Mouse (Mus musculus): ENCODE measurements around the gene Usp36. TPM values are rescaled to one million over a fixed set of nuclear protein-coding genes. Genes with fewer than 3 reads are reported as not detected.

Gene Usp36
- polyA plus RNA-seq, 1 experiment from 2014 or later, result 19.6 TPM

DNA sequence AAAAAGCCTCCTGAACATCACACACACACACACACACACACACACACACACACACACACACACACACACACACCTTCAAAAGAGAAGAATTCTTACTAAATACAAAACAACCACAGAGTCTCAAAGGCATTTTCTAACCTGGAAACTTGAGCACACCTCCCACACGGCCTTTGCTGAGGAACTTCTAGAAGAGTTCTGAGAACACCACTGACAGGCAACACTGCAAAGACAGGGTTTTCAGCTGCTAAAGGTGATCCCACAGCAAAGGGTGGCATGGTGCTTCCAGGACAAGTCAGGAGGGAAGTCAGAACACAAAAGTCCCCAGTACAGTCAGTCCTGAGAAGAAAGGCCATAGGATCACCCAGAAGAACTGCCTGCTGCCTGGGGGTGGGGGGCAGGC is 64.2 kb downstream of the Usp36 start:
- H3K4me2 ChIP-seq, result no peak overlapping the region
- no peaks in the 10 kb centered on the region for H3K36me3 ChIP-seq (replicated peaks)
- H3K27ac ChIP-seq, result no peak overlapping the region
- no peak overlapping the region for H3K4me3 ChIP-seq (replicated peaks)
- WGBS, result 50% methylated on average over 1 of the region's 1 CpGs
- 0 out of 2 replicates have a peak, but pooled peaks cover 4% of the 10 kb centered on the region for H3K27me3 ChIP-seq
- H3K4me1 ChIP-seq, result peaks cover 11% of the 10 kb centered on the region
- no peak for ATAC-seq (ENCODE audit: low FRiP score)
- H3K9ac ChIP-seq, result no peak overlapping the region
- H3K9me3 ChIP-seq, result no peaks in the 10 kb centered on the region

GRCm38 (mm10) chr11:118225056-118225836 is 64.8 kb downstream of the Usp36 start:
- no peaks in the 10 kb centered on the region for H3K36me3 ChIP-seq (replicated peaks)
- peak overlapping the region; percentile 61; the same call in 1 of the 2 replicates for H3K27ac ChIP-seq
- ATAC-seq (ENCODE audit: low FRiP score), result no peak
- no peaks in the 10 kb centered on the region for H3K9me3 ChIP-seq
- no peak overlapping the region for H3K4me3 ChIP-seq (replicated peaks)
- 0 out of 2 replicates have a peak, but pooled peaks cover 4% of the 10 kb centered on the region for H3K27me3 ChIP-seq
- peaks cover 11% of the 10 kb centered on the region for H3K4me1 ChIP-seq
- no peak overlapping the region for H3K9ac ChIP-seq
- no peak overlapping the region for H3K4me2 ChIP-seq
- WGBS, result 48% methylated on average over 12 of the region's 12 CpGs

GRCm38 (mm10) chr11:118223416-118224067 is 66.5 kb downstream of the Usp36 start:
- ATAC-seq (ENCODE audit: low FRiP score), result no peak

GRCm38 (mm10) chr11:118222917-118223316 is 67.1 kb downstream of the Usp36 start:
- ATAC-seq (ENCODE audit: low FRiP score), result no peak
- no peak overlapping the region for H3K27ac ChIP-seq
- 88% methylated on average over 5 of the region's 5 CpGs for WGBS

More at GRCm38 (mm10) chr11:118223416-118224067, 66.5 kb downstream of the Usp36 start:
- H3K9me3 ChIP-seq, result no peaks in the 10 kb centered on the region
- H3K9ac ChIP-seq, result no peak overlapping the region
- 88% methylated on average over 10 of the region's 10 CpGs for WGBS
- no peak overlapping the region for H3K27ac ChIP-seq
- no peak overlapping the region for H3K4me3 ChIP-seq (replicated peaks)
- peaks cover 11% of the 10 kb centered on the region for H3K4me1 ChIP-seq
- no peak overlapping the region for H3K4me2 ChIP-seq
- H3K27me3 ChIP-seq, result 0 out of 2 replicates have a peak, but pooled peaks cover 4% of the 10 kb centered on the region
- H3K36me3 ChIP-seq (replicated peaks), result no peaks in the 10 kb centered on the region

DNA sequence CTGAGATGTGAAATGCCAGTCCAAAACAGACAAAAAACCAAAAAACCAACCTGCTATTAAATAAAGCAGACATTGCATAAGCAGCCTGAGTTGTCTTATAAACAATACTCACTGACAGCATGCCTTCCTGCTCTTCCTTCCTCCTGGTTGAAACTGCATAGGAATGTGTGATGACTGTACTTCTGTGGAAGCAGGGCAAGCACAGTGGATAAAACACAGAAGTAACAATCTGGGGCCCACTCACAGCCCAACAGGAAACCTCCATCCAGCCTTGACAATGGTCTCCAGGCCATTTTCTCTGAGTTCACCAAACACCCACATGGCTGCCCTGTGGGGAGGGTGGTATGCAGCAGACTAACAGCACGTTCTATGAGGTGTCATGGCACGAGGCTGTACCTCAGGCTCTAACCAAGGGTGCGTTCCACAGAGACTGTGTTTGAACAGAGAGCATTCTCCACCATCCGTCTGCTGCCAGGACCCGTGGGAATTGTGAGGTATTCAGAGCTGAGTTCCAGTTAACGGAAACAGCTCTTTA is 67.6 kb downstream of the Usp36 start:
- no peak overlapping the region for H3K4me3 ChIP-seq (replicated peaks)
- WGBS, result 72% methylated on average over 6 of the region's 6 CpGs
- no peak overlapping the region for H3K27ac ChIP-seq
- 0 out of 2 replicates have a peak, but pooled peaks cover 4% of the 10 kb centered on the region for H3K27me3 ChIP-seq
- H3K4me1 ChIP-seq, result peaks cover 11% of the 10 kb centered on the region
- ATAC-seq (ENCODE audit: low FRiP score), result no peak
- no peaks in the 10 kb centered on the region for H3K36me3 ChIP-seq (replicated peaks)
- no peak overlapping the region for H3K4me2 ChIP-seq
- no peak overlapping the region for H3K9ac ChIP-seq
- no peaks in the 10 kb centered on the region for H3K9me3 ChIP-seq

More at GRCm38 (mm10) chr11:118222917-118223316, 67.1 kb downstream of the Usp36 start:
- H3K4me1 ChIP-seq, result peaks cover 11% of the 10 kb centered on the region
- H3K27me3 ChIP-seq, result 0 out of 2 replicates have a peak, but pooled peaks cover 4% of the 10 kb centered on the region
- no peak overlapping the region for H3K9ac ChIP-seq
- H3K4me2 ChIP-seq, result no peak overlapping the region
- H3K9me3 ChIP-seq, result no peaks in the 10 kb centered on the region
- H3K36me3 ChIP-seq (replicated peaks), result no peaks in the 10 kb centered on the region
- no peak overlapping the region for H3K4me3 ChIP-seq (replicated peaks)

DNA sequence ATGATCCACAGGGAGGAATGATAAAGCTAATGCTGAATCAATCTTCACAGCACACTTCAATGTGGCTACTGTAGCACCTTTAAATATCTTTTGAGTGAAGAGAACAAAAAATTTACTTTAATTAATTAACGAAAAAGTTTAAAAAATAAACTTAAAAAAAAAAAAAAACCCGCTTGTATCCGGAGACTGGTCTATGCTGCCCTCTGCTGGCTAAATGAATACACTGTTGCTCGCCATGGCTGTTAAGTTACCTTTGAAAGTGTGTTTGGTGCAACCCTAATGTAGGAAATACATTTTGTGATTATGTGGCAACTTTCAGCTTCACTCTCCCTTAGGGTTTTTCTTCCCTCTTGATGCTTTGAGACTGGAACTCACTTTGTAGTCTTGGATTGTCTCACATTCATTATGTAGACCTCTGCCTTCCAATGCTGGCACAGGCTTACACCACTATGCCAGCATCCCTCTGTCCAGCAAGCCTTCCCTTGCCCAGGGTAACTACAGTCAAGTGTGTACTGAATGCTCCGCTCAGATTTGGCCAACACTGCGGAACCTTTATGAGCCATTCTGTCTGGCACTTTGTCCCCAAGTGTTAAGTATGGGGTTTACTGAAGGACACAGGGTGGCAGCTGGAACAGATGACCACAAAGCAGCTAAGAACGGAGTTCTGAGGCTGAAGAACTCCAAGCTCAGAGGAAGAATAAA is 69.3 kb downstream of the Usp36 start:
- no peaks in the 10 kb centered on the region for H3K9me3 ChIP-seq
- no peak for ATAC-seq (ENCODE audit: low FRiP score)
- no peak overlapping the region for H3K27ac ChIP-seq
- H3K4me2 ChIP-seq, result no peak overlapping the region
- H3K9ac ChIP-seq, result no peak overlapping the region
- no peak overlapping the region for H3K4me3 ChIP-seq (replicated peaks)
- H3K36me3 ChIP-seq (replicated peaks), result no peaks in the 10 kb centered on the region
- H3K4me1 ChIP-seq, result peaks cover 8% of the 10 kb centered on the region
- H3K27me3 ChIP-seq, result no peaks in the 10 kb centered on the region
- WGBS, result 27% methylated on average over 7 of the region's 7 CpGs

DNA sequence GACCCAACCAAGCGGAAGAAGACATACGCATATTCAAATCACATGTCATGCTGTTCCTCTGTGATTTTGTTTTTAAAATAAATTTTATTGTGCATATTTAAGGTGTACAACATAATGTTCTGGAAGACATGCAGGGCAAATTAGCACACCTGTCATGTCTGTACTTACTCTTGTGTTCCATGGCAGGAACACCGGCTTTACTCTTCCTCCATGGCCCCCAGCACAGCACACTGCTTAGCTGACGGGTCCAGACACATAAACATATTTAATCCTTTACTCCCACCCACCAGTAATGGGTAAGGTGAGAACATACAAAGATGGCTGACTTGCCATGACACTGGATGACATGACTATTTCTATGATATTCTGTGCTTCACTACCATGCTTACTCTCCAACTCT is 71.0 kb downstream of the Usp36 start:
- no peak for ATAC-seq (ENCODE audit: low FRiP score)

GRCm38 (mm10) chr11:118216468-118216867 is 73.6 kb downstream of the Usp36 start:
- Histone ChIP-seq H3K4me2 (no peak overlapping the region), H3K36me3 (replicated peaks) (no peaks in the 10 kb centered on the region), H3K4me1 (peaks cover 15% of the 10 kb centered on the region), H3K9ac (no peak overlapping the region), H3K27ac (no peak overlapping the region), H3K4me3 (replicated peaks) (no peak overlapping the region), H3K9me3 (no peaks in the 10 kb centered on the region), H3K27me3 (no peaks in the 10 kb centered on the region)
- no peak for ATAC-seq (ENCODE audit: low FRiP score)
- WGBS, result 86% methylated on average over 6 of the region's 6 CpGs

More for the DNA sequence above, 71.0 kb downstream of the Usp36 start:
- H3K4me2 ChIP-seq, result no peak overlapping the region
- no peaks in the 10 kb centered on the region for H3K27me3 ChIP-seq
- H3K36me3 ChIP-seq (replicated peaks), result no peaks in the 10 kb centered on the region
- 87% methylated on average over 4 of the region's 4 CpGs for WGBS
- no peak overlapping the region for H3K9ac ChIP-seq
- H3K4me1 ChIP-seq, result no peaks in the 10 kb centered on the region
- H3K4me3 ChIP-seq (replicated peaks), result no peak overlapping the region
- no peaks in the 10 kb centered on the region for H3K9me3 ChIP-seq
- H3K27ac ChIP-seq, result no peak overlapping the region

GRCm38 (mm10) chr11:118215928-118216458 is 74.1 kb downstream of the Usp36 start:
- ATAC-seq (ENCODE audit: low FRiP score), result no peak
- H3K4me2 ChIP-seq, result no peak overlapping the region
- no peaks in the 10 kb centered on the region for H3K9me3 ChIP-seq
- no peaks in the 10 kb centered on the region for H3K36me3 ChIP-seq (replicated peaks)
- peaks cover 20% of the 10 kb centered on the region for H3K4me1 ChIP-seq
- no peak overlapping the region for H3K4me3 ChIP-seq (replicated peaks)
- WGBS, result 78% methylated on average over 5 of the region's 5 CpGs
- no peaks in the 10 kb centered on the region for H3K27me3 ChIP-seq
- H3K9ac ChIP-seq, result no peak overlapping the region
- H3K27ac ChIP-seq, result no peak overlapping the region

- H3K27me3 ChIP-seq, result no peaks in the 10 kb centered on the region
- no peaks in the 10 kb centered on the region for H3K9me3 ChIP-seq
- no peaks in the 10 kb centered on the region for H3K36me3 ChIP-seq (replicated peaks)
- ATAC-seq (ENCODE audit: low FRiP score), result no peak
- no peak overlapping the region for H3K4me3 ChIP-seq (replicated peaks)
- 69% methylated on average over 7 of the region's 7 CpGs for WGBS
- H3K27ac ChIP-seq, result no peak overlapping the region
- H3K4me1 ChIP-seq, result peaks cover 51% of the 10 kb centered on the region
- H3K9ac ChIP-seq, result peak overlapping the region; percentile 29; the same call in 1 of the 2 replicates
- H3K4me2 ChIP-seq, result no peak overlapping the region
Measured at GRCm38 (mm10) chr11:118212636-118213112, 77.4 kb downstream of the Usp36 start.

DNA sequence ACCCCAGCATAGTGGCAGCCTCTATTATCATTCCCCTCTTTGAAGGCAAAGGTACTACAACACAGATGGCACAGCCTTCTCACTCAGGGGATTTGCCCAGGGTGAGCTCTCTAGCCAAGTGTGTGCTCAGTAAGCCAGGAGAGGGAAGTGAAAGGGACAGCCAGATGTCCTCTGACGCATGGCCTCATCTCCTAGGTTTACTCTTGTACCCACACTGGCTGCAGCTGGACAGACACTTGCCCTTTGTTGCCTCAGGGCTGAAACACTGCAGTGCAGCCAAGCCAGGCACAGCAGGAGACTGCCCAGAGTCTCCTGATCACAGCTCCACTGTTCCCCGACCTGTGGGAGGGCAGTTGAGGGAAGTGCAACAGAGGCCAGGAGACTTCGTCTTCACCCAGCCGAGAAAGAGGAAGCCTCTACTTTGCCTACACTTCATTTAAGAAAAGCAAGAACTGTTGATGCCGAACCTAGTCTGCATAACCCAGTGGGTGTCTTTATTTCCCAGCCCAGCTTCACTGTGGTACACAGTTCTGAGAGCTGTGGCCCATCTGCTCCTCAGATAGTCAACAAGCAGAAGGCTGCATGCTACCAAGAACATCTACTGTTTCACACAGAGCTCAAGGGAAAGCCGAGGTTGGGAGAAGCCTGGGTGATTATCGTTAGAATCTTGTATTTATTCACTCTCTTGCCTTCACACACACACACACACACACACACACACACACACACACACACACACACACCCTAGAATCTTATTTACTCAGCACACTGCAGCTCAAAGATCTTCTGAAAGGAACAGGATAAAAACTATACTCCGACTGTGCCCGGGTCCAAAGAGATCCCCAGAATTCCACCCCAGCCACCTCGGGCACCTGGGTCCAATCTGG is 78.1 kb downstream of the Usp36 start:
- no peak overlapping the region for H3K4me3 ChIP-seq (replicated peaks)
- H3K4me2 ChIP-seq, result no peak overlapping the region
- H3K27me3 ChIP-seq, result no peaks in the 10 kb centered on the region
- whole genome bisulfite sequencing, result 44% methylated on average over 10 of the region's 10 CpGs
- no peaks in the 10 kb centered on the region for H3K36me3 ChIP-seq (replicated peaks)
- no peak for ATAC-seq (ENCODE audit: low FRiP score)
- 0 out of 2 replicates have a peak overlapping the region, but pooled peaks have one; percentile 31 for H3K27ac ChIP-seq
- H3K4me1 ChIP-seq, result peaks cover 57% of the 10 kb centered on the region
- no peaks in the 10 kb centered on the region for H3K9me3 ChIP-seq
- H3K9ac ChIP-seq, result no peak overlapping the region

Measured in forebrain, embryonic 12.5 days (tissue).